Mouse (Mus musculus) bone marrow macrophage, adult 2 months (primary cell): Measurements from ENCODE around the gene Tcf20.

Experiments
- CTCF ChIP-seq: IDR thresholded peaks from 2 replicates; pipeline ENCODE4 v1.5.1; 2012; ENCODE audit warnings: low read depth, mild to moderate bottlenecking, low read length, moderate library complexity
- POLR2A ChIP-seq: IDR thresholded peaks from 2 replicates; pipeline ENCODE4 v1.6.1; 2012; ENCODE audit warnings: mild to moderate bottlenecking, low read depth, low read length, borderline replicate concordance

- TF ChIP-seq CTCF (no peak), POLR2A (no peak)
These were observed 7.6 kb upstream of the Tcf20 start for GRCm38 (mm10) chr15:82995239-82995638.
